Mouse (Mus musculus) myocyte (in vitro differentiated cells): ENCODE measurements at regions not wholly inside any gene's neighbourhood (a gene's known extent, or its start where the extent isn't known, plus 50 kb on each side); places are given as distances from the start of the nearest gene placed in this dataset.

Experiments
- CEBPB ChIP-seq: IDR thresholded peaks from 2 replicates; pipeline ENCODE4 v1.6.1; 2011; ENCODE audit warnings: mild to moderate bottlenecking, moderate library complexity; ENCODE audit not compliant: poor library complexity, insufficient read depth, severe bottlenecking
- E2F4 ChIP-seq: IDR thresholded peaks from one replicate; pipeline ENCODE4 v1.6.1; 2011; ENCODE audit warnings: mild to moderate bottlenecking, control low read depth, moderate library complexity; ENCODE audit not compliant: insufficient read depth
- MAX ChIP-seq: IDR thresholded peaks from one replicate; pipeline ENCODE4 v1.6.1; 2011; ENCODE audit warnings: low read depth, mild to moderate bottlenecking, control low read depth
- POLR2A ChIP-seq: IDR thresholded peaks from one replicate; pipeline ENCODE4 v1.6.1; 2011; ENCODE audit warnings: low read depth, mild to moderate bottlenecking, control low read depth, moderate library complexity; ENCODE audit not compliant: insufficient read length
- POLR2AphosphoS2 ChIP-seq: IDR thresholded peaks from one replicate; pipeline ENCODE4 v1.6.1; 2011; ENCODE audit warnings: low read depth, control low read depth; ENCODE audit not compliant: insufficient read length
- TCF12 ChIP-seq: IDR thresholded peaks from one replicate; pipeline ENCODE4 v1.6.1; 2011; ENCODE audit warnings: mild to moderate bottlenecking, control low read depth; ENCODE audit not compliant: poor library complexity, insufficient read depth, severe bottlenecking
- USF1 ChIP-seq: IDR thresholded peaks from one replicate; pipeline ENCODE4 v1.6.1; 2011; ENCODE audit warnings: low read depth, mild to moderate bottlenecking, control low read depth, moderate library complexity

DNA sequence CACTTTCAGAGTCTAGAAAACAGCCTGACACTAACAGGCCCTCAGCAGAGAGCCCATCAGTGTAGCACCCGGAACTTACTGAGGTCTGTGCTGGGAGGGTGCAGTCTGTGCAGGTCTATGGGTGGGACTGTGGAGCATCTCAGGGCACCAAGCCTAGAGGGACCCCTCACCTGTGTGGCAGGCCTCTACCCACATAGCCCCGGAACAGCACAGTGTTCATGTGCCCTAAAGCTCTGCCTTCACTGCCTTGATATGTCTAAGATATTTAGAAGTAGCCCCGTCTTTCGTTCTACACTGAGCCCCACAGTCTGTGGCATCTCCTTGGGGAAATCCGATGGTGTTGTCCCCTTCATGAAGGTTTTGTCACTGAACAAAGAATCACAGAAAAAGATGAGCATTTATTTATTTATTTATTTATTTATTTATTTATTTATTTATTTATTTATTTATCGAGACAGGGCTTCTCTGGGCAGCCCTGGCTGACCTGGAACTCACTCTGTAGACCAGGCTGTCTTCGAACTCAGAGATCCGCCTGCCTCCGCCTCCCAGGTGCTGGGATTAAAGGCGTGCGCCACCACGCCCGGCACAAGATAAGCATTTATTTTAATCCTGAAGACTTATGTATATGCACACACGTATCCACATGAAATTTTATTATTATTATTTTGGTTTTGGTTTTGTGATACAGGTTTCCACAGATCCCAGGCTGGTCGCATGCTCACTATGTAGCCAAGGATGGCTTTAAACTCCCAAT is 55.2 kb upstream of the Parp11 start:
- TF ChIP-seq MAX (no peak), POLR2A (no peak), E2F4 (no peak), USF1 (no peak), TCF12 (no peak), POLR2AphosphoS2 (no peak), CEBPB (no peak)
